Mouse (Mus musculus): ENCODE data around the gene Acad11. TPM values are rescaled to one million over a fixed set of nuclear protein-coding genes. Genes with fewer than 3 reads are reported as not detected.

Acad11 gene
- polyA plus RNA-seq, 1 experiment from 2014 or later, result 11.3 TPM

DNA sequence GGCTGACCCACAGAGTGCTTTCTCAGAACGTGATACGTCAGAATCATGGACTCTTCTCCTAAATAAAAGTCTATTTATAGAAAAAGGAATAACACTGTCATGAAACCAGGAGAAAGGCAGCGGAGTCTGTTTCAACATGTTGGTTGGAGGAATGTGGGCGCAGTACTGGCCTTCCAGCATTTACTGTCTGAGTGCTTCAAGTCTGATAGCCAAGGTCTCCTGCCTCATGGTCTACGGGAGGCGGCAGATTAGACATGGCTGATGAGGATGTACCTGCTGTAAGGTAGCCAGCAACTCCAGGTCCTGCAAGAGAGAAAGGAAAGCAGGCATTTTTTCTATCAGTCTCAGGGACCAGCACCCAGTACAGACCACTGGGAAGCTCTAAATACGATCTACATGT, 88.9 kb downstream of the Acad11 start:
- DNase-seq (no peak), ATAC-seq (ENCODE audit: low read depth) (no peak)
- H3K4me3 ChIP-seq (replicated peaks), result no peak overlapping the region
- no peak overlapping the region for H3K27ac ChIP-seq
- H3K9me3 ChIP-seq (replicated peaks), result no peaks in the 10 kb centered on the region
- H3K36me3 ChIP-seq, result peaks cover 67% of the 10 kb centered on the region
- H3K4me2 ChIP-seq, result no peak overlapping the region
- no peaks in the 10 kb centered on the region for H3K27me3 ChIP-seq
- H3K9ac ChIP-seq, result no peak overlapping the region
- 86% methylated on average over 7 of the region's 7 CpGs for WGBS (ENCODE audit: insufficient replicate concordance)
- H3K4me1 ChIP-seq (replicated peaks), result no peaks in the 10 kb centered on the region

DNA sequence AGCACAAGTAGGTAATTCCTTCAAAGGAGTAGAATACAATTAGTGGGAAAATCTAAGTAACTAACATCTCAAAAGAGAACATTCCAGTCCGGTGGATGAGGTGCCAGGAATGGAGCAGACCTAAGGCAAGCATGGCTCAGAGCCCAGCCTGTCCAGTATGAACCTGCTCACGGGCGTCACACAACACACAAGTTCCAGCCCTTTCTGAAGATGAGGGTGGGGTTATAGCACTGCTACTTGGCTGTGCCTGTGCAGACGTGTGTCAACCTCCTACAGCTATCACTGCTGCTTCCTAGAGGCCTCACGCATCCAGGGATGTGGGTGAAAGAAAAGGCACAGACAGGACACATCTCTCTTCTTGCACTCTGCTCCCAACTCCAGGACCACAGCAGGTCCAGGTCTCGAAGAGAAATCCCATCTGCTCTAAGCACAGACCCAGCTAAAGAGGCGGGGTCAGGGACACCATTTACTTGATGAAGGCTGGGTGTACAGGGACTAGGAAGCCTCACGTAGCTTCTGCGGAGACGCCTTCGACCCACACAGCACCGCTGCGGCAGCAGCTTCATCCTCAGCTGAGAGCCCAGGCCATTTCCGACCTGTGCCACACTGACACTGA, 92.0 kb downstream of the Acad11 start:
- H3K9me3 ChIP-seq (replicated peaks), result no peaks in the 10 kb centered on the region
- no peak overlapping the region for H3K4me3 ChIP-seq (replicated peaks)
- no peaks in the 10 kb centered on the region for H3K4me1 ChIP-seq (replicated peaks)
- ATAC-seq (ENCODE audit: low read depth), result no peak
- DNase-seq, result no peak
- 81% methylated on average over 14 of the region's 14 CpGs for WGBS (ENCODE audit: insufficient replicate concordance)
- H3K27ac ChIP-seq, result no peak overlapping the region
- no peaks in the 10 kb centered on the region for H3K27me3 ChIP-seq
- peaks cover 89% of the 10 kb centered on the region for H3K36me3 ChIP-seq
- H3K9ac ChIP-seq, result no peak overlapping the region
- H3K4me2 ChIP-seq, result no peak overlapping the region

DNA sequence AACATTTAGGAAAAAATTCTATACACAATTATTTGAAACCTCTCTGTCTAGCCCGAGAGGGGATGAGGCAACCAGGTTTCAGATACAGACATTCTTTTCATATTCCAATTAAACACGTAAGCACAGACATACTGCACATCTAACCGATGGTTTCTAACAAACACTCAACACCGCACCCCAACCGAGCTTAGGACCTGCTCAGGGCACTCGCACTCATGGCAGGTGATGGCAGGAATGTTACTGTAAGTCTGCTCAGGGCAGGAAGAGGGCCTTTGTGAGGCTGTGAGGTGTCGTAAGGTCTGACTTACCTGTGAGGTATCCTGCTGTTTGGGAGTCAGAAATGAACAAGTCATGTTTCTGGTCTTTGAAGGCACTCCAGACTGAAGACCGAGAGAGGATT, 93.3 kb downstream of the Acad11 start:
- H3K27me3 ChIP-seq, result no peaks in the 10 kb centered on the region
- H3K4me1 ChIP-seq (replicated peaks), result no peaks in the 10 kb centered on the region
- H3K4me2 ChIP-seq, result no peak overlapping the region
- H3K36me3 ChIP-seq, result peaks cover 91% of the 10 kb centered on the region
- no peak overlapping the region for H3K27ac ChIP-seq
- H3K9ac ChIP-seq, result no peak overlapping the region
- no peak overlapping the region for H3K4me3 ChIP-seq (replicated peaks)
- no peaks in the 10 kb centered on the region for H3K9me3 ChIP-seq (replicated peaks)
- ATAC-seq (ENCODE audit: low read depth), result no peak
- WGBS (ENCODE audit: insufficient replicate concordance), result 87% methylated on average over 8 of the region's 8 CpGs
- DNase-seq, result no peak

DNA sequence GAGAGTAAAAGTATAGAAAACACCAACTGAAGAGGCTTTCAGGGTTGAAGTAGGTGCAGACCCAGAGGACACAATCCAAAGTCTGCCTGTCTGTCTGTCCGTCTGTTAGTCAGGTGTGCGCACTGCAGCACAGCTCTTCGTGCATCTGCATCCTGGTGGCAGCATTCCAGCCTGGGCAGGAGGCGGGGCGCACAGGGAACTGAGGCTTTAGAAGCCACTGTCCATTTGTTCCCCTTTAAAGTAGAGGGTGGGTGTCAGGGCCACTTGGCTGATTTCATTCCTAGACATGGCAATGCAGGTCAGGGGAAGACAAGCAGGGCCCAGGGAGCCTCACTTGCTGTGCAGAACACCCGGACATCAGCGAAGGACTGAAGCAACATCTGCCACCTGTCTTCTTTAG, 94.1 kb downstream of the Acad11 start:
- Histone ChIP-seq H3K27ac (no peak overlapping the region), H3K4me2 (no peak overlapping the region), H3K4me1 (replicated peaks) (no peaks in the 10 kb centered on the region), H3K4me3 (replicated peaks) (no peak overlapping the region), H3K9ac (no peak overlapping the region), H3K27me3 (no peaks in the 10 kb centered on the region), H3K9me3 (replicated peaks) (no peaks in the 10 kb centered on the region), H3K36me3 (peaks cover 91% of the 10 kb centered on the region)
- 89% methylated on average over 7 of the region's 7 CpGs for WGBS (ENCODE audit: insufficient replicate concordance)
- no peak for ATAC-seq (ENCODE audit: low read depth)
- no peak for DNase-seq

DNA sequence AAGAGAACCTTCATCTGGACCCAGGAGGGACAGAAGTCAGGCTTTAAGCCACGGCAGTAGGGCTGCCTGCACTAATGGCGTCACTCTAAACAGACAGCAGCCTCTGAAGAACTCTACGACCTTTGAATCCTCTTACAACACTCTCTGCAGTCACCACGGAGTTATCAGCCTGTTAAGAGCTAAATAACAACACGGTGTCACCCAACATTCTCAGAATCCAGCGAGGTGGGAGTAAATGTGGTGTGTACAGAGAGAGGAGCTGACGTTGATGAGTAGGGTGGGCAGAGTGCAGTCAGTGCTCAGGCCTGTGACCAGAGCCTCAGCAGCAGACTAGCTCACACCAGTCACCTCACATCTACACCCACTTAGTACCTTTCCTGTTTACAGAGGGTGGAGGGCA, 97.9 kb downstream of the Acad11 start:
- WGBS (ENCODE audit: insufficient replicate concordance), result 64% methylated on average over 7 of the region's 7 CpGs
- Histone ChIP-seq H3K9ac (no peak overlapping the region), H3K4me1 (replicated peaks) (no peaks in the 10 kb centered on the region), H3K9me3 (replicated peaks) (no peaks in the 10 kb centered on the region), H3K4me2 (no peak overlapping the region), H3K27ac (0 out of 2 replicates have a peak overlapping the region, but pooled peaks have one; percentile 47), H3K27me3 (no peaks in the 10 kb centered on the region), H3K4me3 (replicated peaks) (no peak overlapping the region), H3K36me3 (peaks cover 89% of the 10 kb centered on the region)
- no peak for DNase-seq
- peak; percentile 84 for ATAC-seq (ENCODE audit: low read depth)

DNA sequence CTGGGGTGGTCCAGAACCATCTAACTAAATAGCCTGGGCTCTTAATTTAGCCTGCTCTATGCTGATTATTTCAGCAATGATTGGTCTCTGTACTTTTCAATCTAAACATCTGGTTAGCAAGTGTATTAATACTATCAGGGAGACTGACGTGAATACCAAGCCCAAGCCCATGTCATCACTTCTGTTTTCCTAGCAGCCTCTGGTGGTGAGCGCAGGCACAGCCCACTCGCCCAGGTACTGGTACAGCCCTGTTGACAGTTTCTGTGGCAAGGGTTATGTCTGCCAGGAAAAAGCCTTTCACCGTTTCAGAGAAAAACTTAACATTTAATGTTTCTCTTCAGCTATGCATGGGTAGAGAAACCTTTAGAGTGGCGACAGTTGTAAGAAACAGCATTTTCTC, 101.0 kb downstream of the Acad11 start:
- ATAC-seq (ENCODE audit: low read depth), result no peak
- Histone ChIP-seq H3K9me3 (replicated peaks) (no peaks in the 10 kb centered on the region), H3K9ac (no peak overlapping the region), H3K36me3 (peaks cover 80% of the 10 kb centered on the region), H3K4me2 (no peak overlapping the region), H3K27ac (no peak overlapping the region), H3K27me3 (no peaks in the 10 kb centered on the region), H3K4me3 (replicated peaks) (no peak overlapping the region), H3K4me1 (replicated peaks) (no peaks in the 10 kb centered on the region)
- WGBS (ENCODE audit: insufficient replicate concordance), result 82% methylated on average over 5 of the region's 5 CpGs
- no peak for DNase-seq

DNA sequence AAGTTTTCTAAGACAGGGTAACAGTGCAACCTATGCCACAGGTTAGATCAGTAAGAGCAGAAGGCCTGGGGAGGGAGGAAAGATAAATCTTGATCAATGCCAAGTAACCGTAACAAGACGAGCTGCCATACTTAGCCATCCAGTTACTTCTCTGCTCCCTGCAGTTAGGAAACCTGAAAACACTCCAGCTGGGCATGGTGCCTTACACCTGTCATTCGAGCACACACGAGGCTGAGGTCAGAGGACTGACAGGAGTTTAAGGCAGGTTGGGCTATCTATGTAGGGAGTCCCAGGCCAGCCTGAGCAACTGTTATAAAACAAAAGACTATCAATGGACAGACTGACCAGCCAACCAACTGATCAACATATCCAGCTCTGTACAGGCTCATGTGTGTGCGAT, 102.7 kb downstream of the Acad11 start:
- H3K36me3 ChIP-seq, result peaks cover 77% of the 10 kb centered on the region
- no peaks in the 10 kb centered on the region for H3K27me3 ChIP-seq
- H3K27ac ChIP-seq, result no peak overlapping the region
- H3K4me1 ChIP-seq (replicated peaks), result no peaks in the 10 kb centered on the region
- no peaks in the 10 kb centered on the region for H3K9me3 ChIP-seq (replicated peaks)
- no peak overlapping the region for H3K9ac ChIP-seq
- no peak for ATAC-seq (ENCODE audit: low read depth)
- 84% methylated on average over 5 of the region's 5 CpGs for WGBS (ENCODE audit: insufficient replicate concordance)
- H3K4me2 ChIP-seq, result no peak overlapping the region
- no peak overlapping the region for H3K4me3 ChIP-seq (replicated peaks)
- DNase-seq, result no peak

DNA sequence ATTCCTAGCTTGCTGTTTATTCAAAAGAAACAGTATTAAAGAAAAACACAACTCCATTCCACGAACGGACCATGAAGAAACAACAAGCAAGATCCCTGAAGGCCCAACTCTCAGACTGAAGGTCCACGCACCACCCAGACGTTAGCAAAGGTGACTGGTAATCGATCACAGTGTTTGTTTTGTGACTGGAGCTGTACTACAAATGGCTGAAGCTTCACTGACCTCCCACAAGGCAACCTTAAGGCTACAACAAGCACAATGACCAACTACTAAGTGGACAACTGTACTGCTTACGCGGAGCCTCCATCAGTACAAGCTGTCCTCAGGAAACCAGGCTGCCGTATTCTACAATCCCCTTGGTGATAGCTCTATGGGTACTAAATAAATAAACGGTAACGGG, 106.8 kb downstream of the Acad11 start:
- no peak overlapping the region for H3K4me2 ChIP-seq
- 84% methylated on average over 10 of the region's 10 CpGs for WGBS (ENCODE audit: insufficient replicate concordance)
- H3K27ac ChIP-seq, result no peak overlapping the region
- no peak for DNase-seq
- H3K9me3 ChIP-seq (replicated peaks), result no peaks in the 10 kb centered on the region
- no peak overlapping the region for H3K4me3 ChIP-seq (replicated peaks)
- H3K36me3 ChIP-seq, result peaks cover 63% of the 10 kb centered on the region
- no peak for ATAC-seq (ENCODE audit: low read depth)
- H3K9ac ChIP-seq, result no peak overlapping the region
- no peaks in the 10 kb centered on the region for H3K27me3 ChIP-seq
- H3K4me1 ChIP-seq (replicated peaks), result no peaks in the 10 kb centered on the region

DNA sequence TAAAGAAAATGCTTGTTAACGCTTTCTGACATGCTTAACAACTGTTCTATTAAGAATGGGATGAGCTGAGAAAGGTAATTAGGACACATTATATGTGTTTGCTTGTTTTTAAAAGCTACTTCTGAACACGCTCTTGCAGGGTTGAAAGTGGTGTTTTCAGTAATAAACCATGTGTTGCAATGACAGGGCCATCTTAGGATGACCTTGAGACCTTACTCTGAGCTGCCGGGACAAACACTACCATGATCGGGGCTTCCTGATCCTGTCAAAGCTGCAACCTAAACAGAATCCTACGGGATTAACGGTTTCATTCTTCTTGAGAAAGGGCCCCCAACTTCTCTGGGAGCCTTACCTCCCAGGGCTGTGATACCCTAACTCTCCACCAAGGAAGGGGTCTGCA, 108.5 kb downstream of the Acad11 start:
- no peaks in the 10 kb centered on the region for H3K9me3 ChIP-seq (replicated peaks)
- no peak overlapping the region for H3K4me3 ChIP-seq (replicated peaks)
- 78% methylated on average over 6 of the region's 6 CpGs for WGBS (ENCODE audit: insufficient replicate concordance)
- DNase-seq (no peak), ATAC-seq (ENCODE audit: low read depth) (no peak)
- no peak overlapping the region for H3K27ac ChIP-seq
- no peaks in the 10 kb centered on the region for H3K27me3 ChIP-seq
- H3K4me2 ChIP-seq, result no peak overlapping the region
- H3K4me1 ChIP-seq (replicated peaks), result no peaks in the 10 kb centered on the region
- peaks cover 64% of the 10 kb centered on the region for H3K36me3 ChIP-seq
- no peak overlapping the region for H3K9ac ChIP-seq

DNA sequence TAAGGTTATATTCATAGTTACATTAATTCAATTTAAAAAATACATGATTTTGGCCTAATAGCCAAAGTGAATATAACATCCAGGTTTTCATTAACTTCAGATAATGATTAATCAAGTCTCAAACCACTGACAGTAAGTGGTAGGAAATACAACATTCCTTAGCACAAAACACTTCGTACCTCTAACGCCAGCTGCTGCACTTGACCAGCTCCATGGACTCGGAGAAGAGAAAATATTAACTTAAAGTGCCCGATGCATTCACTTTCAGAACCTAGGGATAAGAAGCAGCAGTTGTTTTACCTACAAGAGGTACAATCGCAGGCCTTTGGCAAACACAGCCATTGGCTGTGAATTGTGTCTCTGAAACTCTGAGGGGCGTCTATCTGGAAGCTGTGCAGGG, 109.2 kb downstream of the Acad11 start:
- 85% methylated on average over 6 of the region's 6 CpGs for WGBS (ENCODE audit: insufficient replicate concordance)
- Histone ChIP-seq H3K9ac (no peak overlapping the region), H3K36me3 (peaks cover 63% of the 10 kb centered on the region), H3K4me1 (replicated peaks) (no peaks in the 10 kb centered on the region), H3K4me3 (replicated peaks) (no peak overlapping the region), H3K4me2 (no peak overlapping the region), H3K27ac (no peak overlapping the region), H3K9me3 (replicated peaks) (no peaks in the 10 kb centered on the region), H3K27me3 (no peaks in the 10 kb centered on the region)
- no peak for ATAC-seq (ENCODE audit: low read depth)
- no peak for DNase-seq

Data from liver, embryonic 13.5 days (tissue).